Mouse (Mus musculus): ENCODE data around the gene Olfr329-ps.
"Not testable (repeated sequence)": the region's sequence is repeated elsewhere in the genome, so short reads cannot be mapped to it uniquely, and the experiment has no call there.

The Olfr329-ps gene

GRCm38 (mm10) chr11:58546322-58546721 lies at the start of gene Olfr329-ps:
Olfr329-ps (minus strand) TSS chr11:58546422.
- no peak for DNase-seq

GRCm38 (mm10) chr11:58594814-58595213 lies 48.6 kb upstream of the Olfr329-ps start, which contains the start of gene Olfr324:
Olfr324 (plus strand) TSS chr11:58595114.
- no peak for DNase-seq

GRCm38 (mm10) chr11:58588620-58589250 lies 42.5 kb upstream of the Olfr329-ps start:
- DNase-seq, result no peak

- peak; percentile 18 to 31 for DNase-seq
Observed at GRCm38 (mm10) chr11:58587898-58588348, 41.7 kb upstream of the Olfr329-ps start.

- no peak for DNase-seq
Observed at GRCm38 (mm10) chr11:58578636-58579035, 32.4 kb upstream of the Olfr329-ps start.

- DNase-seq, result no peak
Observed at GRCm38 (mm10) chr11:58577430-58577829, 31.2 kb upstream of the Olfr329-ps start, which contains the start of gene Olfr325. Olfr325 (plus strand) TSS chr11:58577730.

- DNase-seq, result no peak
Observed at GRCm38 (mm10) chr11:58570405-58570804, 24.2 kb upstream of the Olfr329-ps start, which contains the start of gene Olfr224. Olfr224 (minus strand) TSS chr11:58570553.

- DNase-seq, result no peak
Observed at GRCm38 (mm10) chr11:58555536-58555935, 9.3 kb upstream of the Olfr329-ps start, which contains the start of gene Olfr328. Olfr328 (minus strand) TSS chr11:58555636.

GRCm38 (mm10) chr11:58534736-58535135 lies 11.5 kb downstream of the Olfr329-ps start, which contains the start of gene Olfr330:
Olfr330 (minus strand) TSS chr11:58534836.
- not testable (repeated sequence) for DNase-seq

- peak; percentile 19 for DNase-seq
Observed at GRCm38 (mm10) chr11:58519756-58520155, 26.5 kb downstream of the Olfr329-ps start.

- DNase-seq, result peak; percentile 49 to 60
Observed at GRCm38 (mm10) chr11:58518916-58519315, 27.3 kb downstream of the Olfr329-ps start.

GRCm38 (mm10) chr11:58509058-58509457 lies 37.2 kb downstream of the Olfr329-ps start:
- not testable (repeated sequence) for DNase-seq

GRCm38 (mm10) chr11:58502472-58502871 lies 43.8 kb downstream of the Olfr329-ps start, which contains the start of gene Olfr331:
Olfr331 (minus strand) TSS chr11:58502572.
- DNase-seq, result not testable (repeated sequence)

- DNase-seq, result no peak
Observed at GRCm38 (mm10) chr11:58499290-58499689, 46.9 kb downstream of the Olfr329-ps start.

- DNase-seq, result no peak
Observed at GRCm38 (mm10) chr11:58498761-58499160, 47.5 kb downstream of the Olfr329-ps start.

- no peak for DNase-seq
Observed at GRCm38 (mm10) chr11:58492455-58492854, 53.8 kb downstream of the Olfr329-ps start, which contains the start of gene Olfr332. Olfr332 (minus strand) TSS chr11:58492555.

Measured in cerebellum, adult 18-20 months (tissue).